Mouse (Mus musculus): ENCODE measurements around the gene Unc5a. TPM values are rescaled to one million over a fixed set of nuclear protein-coding genes. Genes with fewer than 3 reads are reported as not detected.

The Unc5a gene
- polyA plus RNA-seq, 1 experiment = 0.01 TPM

DNA sequence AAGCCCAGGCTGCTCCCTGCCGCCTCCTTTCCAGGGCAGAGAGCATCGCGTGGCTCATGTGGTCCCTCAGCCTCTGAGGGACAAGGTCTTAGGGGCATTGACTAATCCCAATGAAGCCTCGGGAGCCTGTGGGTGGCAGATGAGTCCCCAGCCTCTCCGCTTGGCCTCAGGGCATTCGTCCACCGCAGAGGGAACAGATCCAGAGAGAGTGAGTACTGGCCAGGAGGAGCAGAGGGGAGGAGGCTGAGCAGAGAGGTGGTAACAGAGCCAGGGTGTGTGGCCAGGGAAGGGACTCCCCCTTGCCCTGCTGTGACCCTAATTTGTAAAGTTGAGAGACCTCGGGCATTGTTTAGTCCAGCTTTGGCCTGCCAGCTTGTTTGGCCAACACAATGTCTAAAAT is 29.6 kb downstream of the Unc5a start:
- Histone ChIP-seq H3K36me3 (ENCODE audit: control insufficient read depth, insufficient read depth) (no peaks in the 10 kb centered on the region), H3K79me3 (ENCODE audit: low read depth) (no peaks in the 10 kb centered on the region), H3K27me3 (ENCODE audit: control insufficient read depth, insufficient read depth, insufficient read length) (peaks cover 89% of the 10 kb centered on the region), H3ac (ENCODE audit: control insufficient read depth, insufficient read length, low read depth) (no peak overlapping the region), H3K4me3 (ENCODE audit: insufficient read depth, poor library complexity, severe bottlenecking) (no peak overlapping the region), H3K79me2 (ENCODE audit: control insufficient read depth, insufficient read depth) (no peaks in the 10 kb centered on the region)
- no peak for TF ChIP-seq USF1 (IDR thresholded peaks at IDR 0.05; ENCODE audit: low read depth)
- TF ChIP-seq MYOD1 (IDR thresholded peaks at IDR 0.05; ENCODE audit: control insufficient read depth, insufficient read length, low read depth) = no peak
- TF ChIP-seq FOSL1 (IDR thresholded peaks at IDR 0.05; ENCODE audit: insufficient read depth, low read length, poor library complexity, severe bottlenecking) = no peak
- TF ChIP-seq MYOG (IDR thresholded peaks at IDR 0.05; ENCODE audit: control insufficient read depth, extremely low read depth, insufficient read length) = no peak
- no peak for TF ChIP-seq MAX (IDR thresholded peaks at IDR 0.05)

DNA sequence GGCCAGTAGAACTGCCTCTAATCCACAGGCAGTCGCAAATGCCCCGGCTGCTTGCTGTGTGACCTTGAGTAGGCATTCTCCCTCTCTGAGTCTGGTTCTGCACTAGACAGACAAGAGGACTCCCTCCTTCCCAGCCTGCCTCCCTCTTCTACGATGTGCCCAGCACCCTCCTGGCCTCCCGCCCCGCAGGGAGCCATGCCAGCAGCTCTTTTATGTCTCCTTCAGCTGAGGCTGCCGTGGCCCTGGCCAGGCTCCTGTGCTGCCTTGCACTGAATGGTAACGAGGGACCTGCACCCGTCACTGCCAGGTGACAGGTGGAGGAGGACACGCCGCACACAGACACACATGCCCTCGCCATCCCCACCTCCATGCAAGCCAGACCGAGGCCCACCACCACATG is 31.7 kb downstream of the Unc5a start:
- H3ac ChIP-seq (ENCODE audit: control insufficient read depth, insufficient read length, low read depth) = no peak overlapping the region
- no peak for TF ChIP-seq FOSL1 (IDR thresholded peaks at IDR 0.05; ENCODE audit: insufficient read depth, low read length, poor library complexity, severe bottlenecking)
- no peak for TF ChIP-seq MYOG (IDR thresholded peaks at IDR 0.05; ENCODE audit: control insufficient read depth, extremely low read depth, insufficient read length)
- no peak for TF ChIP-seq MYOD1 (IDR thresholded peaks at IDR 0.05; ENCODE audit: control insufficient read depth, insufficient read length, low read depth)
- no peak for TF ChIP-seq USF1 (IDR thresholded peaks at IDR 0.05; ENCODE audit: low read depth)
- TF ChIP-seq CTCF (IDR thresholded peaks at IDR 0.05; ENCODE audit: control insufficient read depth, insufficient read depth, insufficient read length) = no peak
- TF ChIP-seq MAX (IDR thresholded peaks at IDR 0.05) = no peak
- TF ChIP-seq CEBPB (IDR thresholded peaks at IDR 0.05; ENCODE audit: low read depth) = no peak
- H3K4me3 ChIP-seq (ENCODE audit: insufficient read depth, poor library complexity, severe bottlenecking) = no peak overlapping the region
- no peaks in the 10 kb centered on the region for H3K79me3 ChIP-seq (ENCODE audit: low read depth)
- H3K36me3 ChIP-seq (ENCODE audit: control insufficient read depth, insufficient read depth) = no peaks in the 10 kb centered on the region
- H3K79me2 ChIP-seq (ENCODE audit: control insufficient read depth, insufficient read depth) = no peaks in the 10 kb centered on the region
- peaks cover 84% of the 10 kb centered on the region for H3K27me3 ChIP-seq (ENCODE audit: control insufficient read depth, insufficient read depth, insufficient read length)

DNA sequence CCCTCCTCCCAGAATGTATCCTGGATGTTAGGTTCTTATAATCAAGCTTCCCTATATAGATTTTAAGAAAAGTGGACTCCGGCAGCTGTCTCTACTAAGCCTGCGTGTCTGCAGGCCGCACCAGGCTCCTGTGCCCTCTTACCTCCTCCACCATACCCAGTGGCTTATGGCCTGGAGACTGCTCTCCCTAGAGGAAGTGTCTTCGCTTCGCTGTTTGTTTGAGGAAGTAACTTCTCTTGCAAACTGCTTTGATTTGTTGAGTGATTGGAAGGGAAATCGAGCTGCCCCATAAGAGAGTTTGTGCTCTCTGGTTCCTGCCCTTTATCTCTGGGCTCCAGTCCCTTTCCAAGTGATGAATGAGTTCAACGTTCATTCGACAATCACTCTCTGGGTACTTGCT is 33.8 kb downstream of the Unc5a start:
- Histone ChIP-seq H3K4me3 (ENCODE audit: insufficient read depth, poor library complexity, severe bottlenecking) (no peak overlapping the region), H3K79me2 (ENCODE audit: control insufficient read depth, insufficient read depth) (no peaks in the 10 kb centered on the region), H3K36me3 (ENCODE audit: control insufficient read depth, insufficient read depth) (no peaks in the 10 kb centered on the region), H3ac (ENCODE audit: control insufficient read depth, insufficient read length, low read depth) (no peak overlapping the region), H3K27me3 (ENCODE audit: control insufficient read depth, insufficient read depth, insufficient read length) (peaks cover 84% of the 10 kb centered on the region), H3K79me3 (ENCODE audit: low read depth) (no peaks in the 10 kb centered on the region)
- TF ChIP-seq MYOG (IDR thresholded peaks at IDR 0.05; ENCODE audit: control insufficient read depth, extremely low read depth, insufficient read length) (no peak), CTCF (IDR thresholded peaks at IDR 0.05; ENCODE audit: control insufficient read depth, insufficient read depth, insufficient read length) (no peak)

DNA sequence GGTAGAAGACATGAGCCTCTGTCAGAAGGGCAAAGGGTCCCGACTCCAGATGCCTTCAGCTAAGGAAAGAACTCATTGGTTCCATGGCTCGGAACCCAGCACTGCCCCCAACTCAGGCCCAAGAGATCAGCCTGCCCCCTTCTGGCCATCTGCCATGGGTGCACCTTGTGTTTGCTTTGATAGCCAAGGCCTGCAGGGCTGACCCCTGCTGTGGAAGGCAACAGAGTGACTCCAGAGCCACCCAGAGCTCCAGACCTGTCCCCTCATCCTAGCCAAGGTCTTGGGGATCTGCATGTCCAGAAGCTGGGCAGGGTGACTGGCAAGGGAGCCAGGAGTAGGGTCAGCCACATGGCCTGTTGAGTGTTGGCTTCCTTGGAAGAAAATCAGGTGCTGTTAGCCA is 34.4 kb downstream of the Unc5a start:
- Histone ChIP-seq H3ac (ENCODE audit: control insufficient read depth, insufficient read length, low read depth) (no peak overlapping the region), H3K4me3 (ENCODE audit: insufficient read depth, poor library complexity, severe bottlenecking) (no peak overlapping the region), H3K79me2 (ENCODE audit: control insufficient read depth, insufficient read depth) (no peaks in the 10 kb centered on the region), H3K27me3 (ENCODE audit: control insufficient read depth, insufficient read depth, insufficient read length) (peaks cover 84% of the 10 kb centered on the region), H3K36me3 (ENCODE audit: control insufficient read depth, insufficient read depth) (no peaks in the 10 kb centered on the region), H3K79me3 (ENCODE audit: low read depth) (no peaks in the 10 kb centered on the region)
- TF ChIP-seq MYOG (IDR thresholded peaks at IDR 0.05; ENCODE audit: control insufficient read depth, extremely low read depth, insufficient read length) = no peak
- TF ChIP-seq USF1 (IDR thresholded peaks at IDR 0.05; ENCODE audit: low read depth) = no peak
- no peak for TF ChIP-seq MAX (IDR thresholded peaks at IDR 0.05)
- TF ChIP-seq MYOD1 (IDR thresholded peaks at IDR 0.05; ENCODE audit: control insufficient read depth, insufficient read length, low read depth) = no peak
- TF ChIP-seq CTCF (IDR thresholded peaks at IDR 0.05; ENCODE audit: control insufficient read depth, insufficient read depth, insufficient read length) = no peak
- no peak for TF ChIP-seq CEBPB (IDR thresholded peaks at IDR 0.05; ENCODE audit: low read depth)
- no peak for TF ChIP-seq FOSL1 (IDR thresholded peaks at IDR 0.05; ENCODE audit: insufficient read depth, low read length, poor library complexity, severe bottlenecking)

DNA sequence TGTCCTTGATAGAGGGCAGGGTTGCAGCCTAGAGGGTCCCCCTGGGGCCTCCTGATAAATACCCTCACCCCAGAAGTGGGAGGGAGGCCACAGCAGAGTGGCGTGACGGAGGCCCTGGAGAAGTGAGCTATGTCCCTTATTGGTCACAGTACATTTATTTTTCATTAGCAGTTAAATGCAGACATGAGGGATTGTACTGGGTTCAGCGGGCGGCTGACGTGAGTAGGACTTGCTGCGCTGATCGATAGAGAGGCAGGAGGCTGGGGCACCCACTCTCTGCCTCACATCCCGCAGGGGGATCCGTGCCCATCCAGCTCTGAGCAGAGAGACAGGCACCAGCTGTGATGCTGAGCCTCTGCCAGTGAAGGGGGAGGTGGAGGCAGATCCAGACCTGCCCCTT is 38.2 kb downstream of the Unc5a start:
- no peaks in the 10 kb centered on the region for H3K79me2 ChIP-seq (ENCODE audit: control insufficient read depth, insufficient read depth)
- H3K36me3 ChIP-seq (ENCODE audit: control insufficient read depth, insufficient read depth) = no peaks in the 10 kb centered on the region
- no peaks in the 10 kb centered on the region for H3K79me3 ChIP-seq (ENCODE audit: low read depth)
- no peak overlapping the region for H3K4me3 ChIP-seq (ENCODE audit: insufficient read depth, poor library complexity, severe bottlenecking)
- TF ChIP-seq CEBPB (IDR thresholded peaks at IDR 0.05; ENCODE audit: low read depth) = no peak
- no peak for TF ChIP-seq MYOG (IDR thresholded peaks at IDR 0.05; ENCODE audit: control insufficient read depth, extremely low read depth, insufficient read length)
- TF ChIP-seq MYOD1 (IDR thresholded peaks at IDR 0.05; ENCODE audit: control insufficient read depth, insufficient read length, low read depth) = no peak
- no peak for TF ChIP-seq FOSL1 (IDR thresholded peaks at IDR 0.05; ENCODE audit: insufficient read depth, low read length, poor library complexity, severe bottlenecking)
- TF ChIP-seq MAX (IDR thresholded peaks at IDR 0.05) = no peak
- no peak for TF ChIP-seq USF1 (IDR thresholded peaks at IDR 0.05; ENCODE audit: low read depth)
- no peak for TF ChIP-seq CTCF (IDR thresholded peaks at IDR 0.05; ENCODE audit: control insufficient read depth, insufficient read depth, insufficient read length)
- H3K27me3 ChIP-seq (ENCODE audit: control insufficient read depth, insufficient read depth, insufficient read length) = peaks cover 78% of the 10 kb centered on the region
- H3ac ChIP-seq (ENCODE audit: control insufficient read depth, insufficient read length, low read depth) = no peak overlapping the region

DNA sequence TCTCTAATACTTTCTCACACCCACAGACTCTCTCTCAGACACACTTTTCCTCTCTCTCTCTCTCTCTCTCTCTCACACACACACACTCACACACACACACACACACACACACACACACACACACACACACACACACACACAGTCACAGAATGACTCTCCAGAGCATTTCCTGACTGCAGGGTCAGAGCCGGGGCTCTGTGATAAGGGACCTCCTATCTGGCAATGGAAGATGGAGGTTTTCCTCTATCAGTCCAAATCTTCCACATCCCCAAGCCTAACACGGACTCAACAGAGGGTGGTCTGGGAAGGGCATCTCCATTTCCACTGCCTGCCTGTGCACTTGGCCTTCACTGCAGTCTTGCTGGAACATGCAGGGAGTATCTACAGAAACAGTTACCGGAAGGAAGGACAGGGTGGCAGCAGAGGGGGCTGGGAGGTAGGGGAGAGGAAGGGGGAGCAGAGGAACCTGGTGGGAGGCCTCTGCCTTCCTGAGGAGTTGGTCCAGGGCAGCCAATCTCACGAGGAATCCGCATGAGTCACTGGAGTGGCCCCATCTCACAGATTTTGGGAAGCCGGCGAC is 39.1 kb downstream of the Unc5a start:
- Histone ChIP-seq H3K79me3 (ENCODE audit: low read depth) (no peaks in the 10 kb centered on the region), H3K36me3 (ENCODE audit: control insufficient read depth, insufficient read depth) (no peaks in the 10 kb centered on the region), H3K4me3 (ENCODE audit: insufficient read depth, poor library complexity, severe bottlenecking) (no peak overlapping the region), H3K27me3 (ENCODE audit: control insufficient read depth, insufficient read depth, insufficient read length) (peaks cover 78% of the 10 kb centered on the region), H3ac (ENCODE audit: control insufficient read depth, insufficient read length, low read depth) (no peak overlapping the region), H3K79me2 (ENCODE audit: control insufficient read depth, insufficient read depth) (no peaks in the 10 kb centered on the region)
- TF ChIP-seq MYOG (IDR thresholded peaks at IDR 0.05; ENCODE audit: control insufficient read depth, extremely low read depth, insufficient read length) = no peak
- TF ChIP-seq USF1 (IDR thresholded peaks at IDR 0.05; ENCODE audit: low read depth) = no peak
- TF ChIP-seq CEBPB (IDR thresholded peaks at IDR 0.05; ENCODE audit: low read depth) = no peak
- TF ChIP-seq CTCF (IDR thresholded peaks at IDR 0.05; ENCODE audit: control insufficient read depth, insufficient read depth, insufficient read length) = no peak
- TF ChIP-seq MAX (IDR thresholded peaks at IDR 0.05) = no peak
- TF ChIP-seq MYOD1 (IDR thresholded peaks at IDR 0.05; ENCODE audit: control insufficient read depth, insufficient read length, low read depth) = no peak
- no peak for TF ChIP-seq FOSL1 (IDR thresholded peaks at IDR 0.05; ENCODE audit: insufficient read depth, low read length, poor library complexity, severe bottlenecking)

Measured in C2C12 (cell line).